Mouse (Mus musculus): ENCODE data around the gene Il2ra. TPM values are rescaled to one million over a fixed set of nuclear protein-coding genes. Genes with fewer than 3 reads are reported as not detected.

Il2ra gene
- total RNA-seq, 4 experiments from 2014 or later, result 0.22 to 0.49 (median 0.26) TPM

DNA sequence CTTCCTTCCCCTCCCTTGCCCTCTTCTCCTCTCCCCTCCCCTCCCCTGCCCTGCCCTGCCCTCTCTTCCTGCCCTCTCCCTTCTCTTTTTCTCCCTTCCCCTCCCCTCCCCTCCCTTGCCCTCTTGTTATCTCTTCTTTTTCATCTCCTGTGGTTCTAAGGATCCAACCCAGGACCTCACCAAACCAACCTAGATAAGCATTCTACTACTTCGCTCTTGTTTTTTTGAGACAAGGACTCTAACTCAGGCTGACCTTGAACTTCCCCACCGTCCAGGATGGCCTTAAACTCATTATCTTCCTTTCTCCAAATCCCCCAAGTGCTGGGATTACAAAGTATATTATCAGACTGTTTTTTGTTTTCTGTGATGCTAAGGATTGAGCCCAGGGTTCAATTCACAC lies 10.2 kb downstream of the Il2ra start:
- DNase-seq (ENCODE audit: low spot score in 2 of 2), result no peak

GRCm38 (mm10) chr2:11653330-11653729 lies 10.7 kb downstream of the Il2ra start:
- no peak for DNase-seq (ENCODE audit: low spot score in 2 of 2)

GRCm38 (mm10) chr2:11653780-11654179 lies 11.2 kb downstream of the Il2ra start:
- no peak for DNase-seq (ENCODE audit: low spot score in 2 of 2)

DNA sequence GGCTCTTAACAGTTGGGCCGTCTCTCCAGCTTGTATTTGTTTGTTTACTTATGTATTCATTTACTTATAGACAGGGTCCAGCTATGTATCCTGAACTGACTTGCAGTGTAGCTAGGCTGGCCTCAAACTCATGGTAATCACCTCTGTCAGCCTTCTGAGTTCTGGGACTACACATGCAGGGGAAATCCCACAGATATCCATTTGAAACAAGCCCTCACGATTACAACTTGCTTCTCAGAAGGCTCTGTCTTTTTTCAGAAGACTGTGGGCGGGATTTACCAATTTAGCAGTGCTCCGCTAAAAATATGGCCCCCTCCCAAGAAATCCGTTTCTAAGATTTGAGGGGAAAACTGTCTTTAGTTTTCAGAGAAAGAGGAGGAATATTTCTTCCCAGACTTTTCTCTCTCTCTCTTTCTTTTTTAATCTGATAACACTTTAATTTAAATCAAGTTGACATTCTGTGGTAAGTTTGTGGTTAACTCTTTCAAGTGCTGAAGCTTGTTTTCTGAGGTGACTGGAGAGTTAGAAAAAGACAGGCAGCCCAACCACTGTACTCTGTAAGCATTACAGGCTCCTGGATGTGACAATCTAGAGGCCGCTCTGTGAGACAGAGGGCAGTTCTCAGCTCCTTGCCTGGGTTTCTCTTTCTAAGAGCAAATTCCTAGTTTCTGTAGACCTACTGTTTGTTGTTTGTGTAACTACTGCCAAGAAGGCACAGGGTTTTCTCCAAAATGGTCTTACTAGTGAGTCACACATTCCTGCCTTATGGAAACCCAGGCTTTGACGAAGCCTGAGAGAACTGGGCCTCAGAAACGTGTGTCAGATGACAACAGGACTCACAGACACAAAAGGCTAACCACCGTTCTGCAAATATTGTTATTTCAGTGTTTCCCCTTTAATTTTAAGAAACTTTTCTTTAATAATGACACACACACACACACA lies 12.7 kb downstream of the Il2ra start:
- DNase-seq (ENCODE audit: low spot score in 2 of 2), result no peak

DNA sequence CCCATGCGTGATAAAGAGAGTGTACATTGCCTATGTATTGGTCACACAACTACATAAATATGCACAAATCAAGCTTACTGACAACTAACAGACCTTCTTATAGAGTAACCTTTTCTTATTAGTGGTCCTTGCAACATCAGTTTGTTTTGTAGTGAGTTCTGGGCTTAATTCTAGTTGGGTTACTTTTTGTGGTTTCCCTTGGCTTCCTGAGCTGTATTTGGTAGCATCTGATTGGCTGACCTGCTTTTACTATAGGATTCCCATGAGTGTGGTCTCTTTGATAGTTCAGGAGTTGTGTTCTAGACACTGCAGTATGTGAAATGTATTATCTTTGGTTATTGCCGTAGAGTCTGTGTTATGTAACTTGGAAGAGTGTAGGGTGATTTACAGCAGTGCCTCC lies 15.0 kb downstream of the Il2ra start:
- DNase-seq (ENCODE audit: low spot score in 2 of 2), result no peak

DNA sequence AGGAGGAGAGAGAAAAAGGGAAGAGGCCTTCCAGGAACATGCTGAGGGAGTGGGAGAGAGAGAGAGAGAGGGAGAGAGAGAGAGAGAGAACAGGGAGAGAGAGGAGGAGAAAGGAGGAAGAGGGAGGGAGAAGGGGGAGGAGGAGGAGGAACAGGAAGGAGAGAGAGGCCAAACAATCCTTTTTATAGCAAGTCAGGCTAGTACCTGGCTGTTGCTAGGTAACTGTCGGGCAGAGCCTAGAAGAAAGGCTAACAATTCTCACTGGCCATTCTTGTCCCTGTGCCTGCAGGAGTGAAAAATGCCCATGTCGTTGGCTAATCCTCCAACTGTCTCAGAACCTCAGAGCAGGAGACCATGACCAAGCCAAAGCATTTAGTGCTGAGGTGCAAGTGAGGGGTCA lies 16.7 kb downstream of the Il2ra start:
- no peak for DNase-seq (ENCODE audit: low spot score in 2 of 2)

- DNase-seq (ENCODE audit: low spot score in 2 of 2), result no peak
These were observed 19.7 kb downstream of the Il2ra start for GRCm38 (mm10) chr2:11662143-11662906.

GRCm38 (mm10) chr2:11662907-11663230 lies 20.3 kb downstream of the Il2ra start:
- no peak for DNase-seq (ENCODE audit: low spot score in 2 of 2)

DNA sequence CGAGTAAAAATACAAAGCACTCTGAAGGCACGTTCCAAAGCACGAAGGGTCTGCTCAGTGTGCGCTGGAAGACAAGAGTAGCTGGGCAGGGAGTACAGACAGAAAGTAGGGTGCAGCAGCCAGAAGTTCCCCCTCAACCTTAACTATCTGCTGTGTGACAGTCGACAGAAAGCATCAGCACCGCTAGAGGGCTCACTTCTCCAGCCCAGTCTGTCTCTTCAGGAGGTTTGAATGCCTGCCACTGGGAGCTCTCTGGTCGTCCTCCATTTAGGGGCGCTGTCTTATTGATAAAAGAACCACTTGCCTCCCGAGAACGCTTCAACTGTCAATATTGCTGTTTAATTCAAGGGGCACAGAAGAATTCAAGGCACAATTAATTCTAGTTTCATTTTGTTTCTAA lies 21.4 kb downstream of the Il2ra start:
- peak; percentile 73 to 82 for DNase-seq (ENCODE audit: low spot score in 2 of 2)

DNA sequence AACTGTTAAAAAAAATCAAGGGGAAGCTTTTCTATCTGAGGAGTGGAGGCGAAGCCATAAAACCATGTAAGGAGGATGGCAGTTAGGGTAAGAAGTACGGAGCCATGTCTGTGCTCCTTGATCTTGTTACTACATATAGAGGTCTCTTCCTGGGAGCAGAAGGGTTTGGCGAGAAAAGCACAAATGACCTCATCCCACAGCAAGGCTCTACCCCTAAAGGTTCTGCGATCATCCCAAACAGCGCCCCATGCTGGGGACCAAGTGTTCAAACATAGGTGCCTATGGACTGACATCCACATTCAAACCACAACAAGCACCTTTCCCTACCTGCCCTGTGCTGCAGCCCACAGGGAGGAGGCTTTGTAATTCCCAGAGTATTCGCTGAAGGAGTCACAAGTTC lies 21.8 kb downstream of the Il2ra start:
- no peak for DNase-seq (ENCODE audit: low spot score in 2 of 2)

GRCm38 (mm10) chr2:11664806-11665205 lies 22.2 kb downstream of the Il2ra start:
- DNase-seq (ENCODE audit: low spot score in 2 of 2), result peak in 1 of 2 experiments; percentile 18

- DNase-seq (ENCODE audit: low spot score in 2 of 2), result peak in 1 of 2 experiments; percentile 29
These were observed 22.7 kb downstream of the Il2ra start for GRCm38 (mm10) chr2:11665326-11665725.

- DNase-seq (ENCODE audit: low spot score in 2 of 2), result no peak
These were observed 29.5 kb downstream of the Il2ra start for GRCm38 (mm10) chr2:11672144-11672543.

DNA sequence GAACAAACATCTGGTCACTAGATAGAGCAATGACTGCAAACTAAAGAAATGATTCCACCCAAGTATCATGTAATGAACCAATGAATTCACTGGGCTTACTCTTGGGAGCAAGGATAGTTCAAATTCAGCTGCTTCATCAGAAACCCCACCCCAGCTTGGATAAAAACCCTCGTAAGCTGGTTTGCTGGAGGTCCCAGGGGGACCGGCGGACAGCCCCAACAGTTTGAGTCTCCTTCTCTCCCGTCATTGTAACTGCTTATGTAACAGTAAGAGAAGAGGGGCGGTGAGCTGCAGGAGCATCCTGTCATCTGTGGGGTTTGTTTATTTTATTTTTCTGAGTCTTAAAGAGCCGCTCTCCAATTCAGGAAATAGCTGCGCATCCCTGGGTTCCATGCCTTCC lies 37.0 kb downstream of the Il2ra start:
- peak; percentile 23 to 52 for DNase-seq (ENCODE audit: low spot score in 2 of 2)

GRCm38 (mm10) chr2:11682712-11683111 lies 40.1 kb downstream of the Il2ra start:
- DNase-seq (ENCODE audit: low spot score in 2 of 2), result no peak

GRCm38 (mm10) chr2:11686512-11686911 lies 43.9 kb downstream of the Il2ra start:
- no peak for DNase-seq (ENCODE audit: low spot score in 2 of 2)

- no peak for DNase-seq (ENCODE audit: low spot score in 2 of 2)
These were observed 44.8 kb downstream of the Il2ra start for GRCm38 (mm10) chr2:11687436-11687835.

DNA sequence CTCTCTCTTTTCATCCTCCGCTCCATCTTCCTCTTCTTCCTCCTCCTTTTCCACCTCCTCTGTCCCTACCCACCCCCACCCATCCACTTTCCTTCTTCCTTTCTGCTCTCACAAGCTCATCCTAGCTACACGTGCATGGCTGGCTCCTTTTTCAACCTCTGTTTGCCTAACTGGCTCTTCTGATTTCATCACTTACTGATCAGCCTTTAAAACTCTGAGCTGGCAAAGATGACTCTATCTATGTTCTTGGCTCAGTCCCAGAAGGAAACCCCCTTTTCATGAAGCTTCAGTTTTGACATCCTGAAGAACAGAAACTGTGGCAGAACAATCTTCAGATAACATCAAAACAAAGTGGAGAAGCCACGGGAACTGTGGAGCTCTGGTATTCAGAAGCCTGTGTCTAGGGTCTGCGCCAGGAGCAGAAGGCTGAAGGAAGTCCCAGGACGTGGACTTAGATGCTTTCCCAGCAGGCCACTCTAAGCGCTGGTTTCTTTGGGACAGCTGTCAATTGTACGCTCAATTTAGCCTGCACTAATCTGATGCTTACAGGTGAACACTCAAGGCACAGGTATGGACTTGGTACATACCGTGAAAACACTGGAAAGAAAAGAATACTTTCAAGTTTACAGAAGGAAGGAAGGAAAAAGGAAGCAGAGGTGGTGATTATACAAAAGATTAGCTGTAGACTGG lies 47.7 kb downstream of the Il2ra start:
- DNase-seq (ENCODE audit: low spot score in 2 of 2), result no peak

DNA sequence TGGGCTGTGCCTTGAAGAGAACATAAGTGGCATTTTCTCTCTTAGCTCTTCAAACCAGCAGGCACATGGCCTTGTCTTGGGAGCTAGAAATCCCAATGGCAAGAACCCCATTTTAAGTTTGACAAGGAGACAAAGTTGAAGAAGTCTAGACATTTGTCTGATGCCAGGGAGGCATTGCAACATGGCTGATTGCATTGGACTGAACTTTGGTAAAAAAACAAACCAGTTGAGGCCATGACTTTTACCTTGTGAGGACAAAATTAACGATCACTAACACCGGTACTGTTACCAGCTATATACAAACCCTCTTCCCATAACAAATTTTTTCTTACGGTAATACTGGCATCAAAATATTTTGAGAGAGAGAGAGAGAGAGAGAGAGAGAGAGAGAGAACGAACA lies 50.7 kb downstream of the Il2ra start:
- DNase-seq (ENCODE audit: low spot score in 2 of 2), result no peak

DNA sequence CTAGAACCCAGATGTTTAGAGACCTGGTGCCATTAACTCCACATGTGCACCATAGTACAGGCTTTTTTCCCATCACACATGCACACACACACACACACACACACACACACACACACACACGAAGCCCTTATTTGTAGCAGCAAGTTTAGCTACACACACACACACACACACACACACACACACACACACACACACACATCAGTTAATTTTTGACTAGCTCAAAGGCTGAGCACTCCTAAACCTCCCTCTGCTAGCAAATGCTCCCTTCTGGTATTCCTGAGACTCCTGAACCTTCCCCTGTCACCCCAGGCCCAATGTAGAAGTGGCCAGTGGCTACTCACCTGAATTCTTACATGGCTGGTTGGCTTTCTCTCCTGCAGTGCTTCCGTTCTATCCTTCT lies 51.5 kb downstream of the Il2ra start:
- DNase-seq (ENCODE audit: low spot score in 2 of 2), result no peak

GRCm38 (mm10) chr2:11695867-11696266 lies 53.3 kb downstream of the Il2ra start:
- no peak for DNase-seq (ENCODE audit: low spot score in 2 of 2)

DNA sequence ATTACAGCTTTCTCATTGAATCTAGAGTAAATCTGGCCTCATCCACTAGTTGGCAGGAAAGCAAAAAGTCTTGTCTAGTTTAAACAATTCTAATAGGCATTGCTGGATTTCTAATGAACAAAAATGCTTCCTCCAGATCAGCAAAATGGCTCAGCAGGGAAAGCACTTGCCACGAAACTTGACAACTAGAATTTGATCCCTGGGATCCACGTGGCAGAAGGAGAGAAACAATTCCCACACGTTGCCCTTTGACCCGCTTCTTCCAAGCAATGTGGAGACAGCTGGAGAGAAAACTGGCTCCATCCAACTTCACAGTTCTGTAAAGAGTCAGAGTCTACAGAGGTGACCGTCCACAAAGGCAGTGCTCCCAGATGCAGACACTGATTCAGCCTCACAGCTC lies 56.4 kb downstream of the Il2ra start:
- no peak for DNase-seq (ENCODE audit: low spot score in 2 of 2)

Data from gastrocnemius, adult 8-10 months (tissue).